Mouse (Mus musculus) naive thymus-derived CD4-positive, alpha-beta T cell, adult 2 months (primary cell): ENCODE results near the gene S1pr5.
"Not testable (repeated sequence)": the region's sequence is repeated elsewhere in the genome, so short reads cannot be mapped to it uniquely, and the experiment has no call there.

ENCODE experiments used
- DNase-seq: peaks from one replicate; pipeline ENCODE4 v3.0.0-alpha.2; 2011; ENCODE audit warnings: low read depth

S1pr5 gene

GRCm38 (mm10) chr9:21237368-21238003 is 10.8 kb downstream of the S1pr5 start:
- peak; percentile 59 for DNase-seq

GRCm38 (mm10) chr9:21236991-21237367 is 11.3 kb downstream of the S1pr5 start:
- no peak for DNase-seq

- DNase-seq = peak; percentile 71
Observed at GRCm38 (mm10) chr9:21235341-21235740, 12.9 kb downstream of the S1pr5 start.

GRCm38 (mm10) chr9:21233805-21234204 is 14.4 kb downstream of the S1pr5 start:
- no peak for DNase-seq

GRCm38 (mm10) chr9:21233366-21233765 is 14.9 kb downstream of the S1pr5 start:
- DNase-seq = no peak

GRCm38 (mm10) chr9:21232867-21233266 is 15.4 kb downstream of the S1pr5 start:
- no peak for DNase-seq

- DNase-seq = no peak
Observed at GRCm38 (mm10) chr9:21231551-21231950, 16.7 kb downstream of the S1pr5 start.

- DNase-seq = no peak
Observed at GRCm38 (mm10) chr9:21227342-21227741, 20.9 kb downstream of the S1pr5 start.

GRCm38 (mm10) chr9:21225415-21225758 is 22.9 kb downstream of the S1pr5 start:
- DNase-seq = no peak

GRCm38 (mm10) chr9:21224576-21225414 is 23.4 kb downstream of the S1pr5 start:
- DNase-seq = peak; percentile 52

- no peak for DNase-seq
Observed at GRCm38 (mm10) chr9:21223906-21224305, 24.3 kb downstream of the S1pr5 start.

- DNase-seq = not testable (repeated sequence)
Observed at GRCm38 (mm10) chr9:21223490-21223889, 24.8 kb downstream of the S1pr5 start.

GRCm38 (mm10) chr9:21221383-21221929 is 26.8 kb downstream of the S1pr5 start:
- peak; percentile 93 for DNase-seq

- peak; percentile 95 for DNase-seq
Observed at GRCm38 (mm10) chr9:21220490-21221382, 27.5 kb downstream of the S1pr5 start.

- DNase-seq = peak; percentile 59
Observed at GRCm38 (mm10) chr9:21219820-21220219, 28.4 kb downstream of the S1pr5 start.

GRCm38 (mm10) chr9:21216050-21216841 is 32.0 kb downstream of the S1pr5 start:
- DNase-seq = no peak

GRCm38 (mm10) chr9:21213617-21214190 is 34.5 kb downstream of the S1pr5 start:
- peak; percentile 49 for DNase-seq

- no peak for DNase-seq
Observed at GRCm38 (mm10) chr9:21211624-21212023, 36.6 kb downstream of the S1pr5 start.

GRCm38 (mm10) chr9:21210821-21211220 is 37.4 kb downstream of the S1pr5 start:
- DNase-seq = no peak

- no peak for DNase-seq
Observed at GRCm38 (mm10) chr9:21208626-21209025, 39.6 kb downstream of the S1pr5 start.

GRCm38 (mm10) chr9:21206848-21207247 is 41.4 kb downstream of the S1pr5 start:
- no peak for DNase-seq
